23 mouse cellular contexts compared by ENCODE assay signal in genomic region chr16:35933181-35933580, GRCm38 (mm10). TPM values are rescaled to one million over a fixed set of nuclear protein-coding genes. Genes with fewer than 3 reads are reported as not detected.
DNase-seq lines count a peak whose midpoint lies in the region; ATAC-seq and TF ChIP-seq lines count a peak whose summit lies in the region.
"Had no signal": no experiment of that assay in that cellular context is flagged by ENCODE, and none has a peak within 500 bp of the region (broad histone marks: within the 10 kb centered on the region; RNA-seq: fewer than 3 reads in every experiment).

No protein-coding gene starts in this region.

- peaks cover 65% of the 10 kb centered on the region for H3K36me3 ChIP-seq in liver, postnatal 0 days (replicated peaks; ENCODE audit: insufficient read depth, low read length)
- no peaks in the 10 kb centered on the region for H3K36me3 ChIP-seq in midbrain, postnatal 0 days (ENCODE audit: insufficient read depth, low read length)
- H3K36me3 ChIP-seq: embryonic facial prominence, embryonic 13.5 days; embryonic facial prominence, embryonic 15.5 days; forebrain, embryonic 12.5 days; forebrain, embryonic 15.5 days had no signal

- no peak for TF ChIP-seq EP300 in liver, postnatal 0 days (IDR thresholded peaks at IDR 0.05; ENCODE audit: low read depth)

- TF ChIP-seq CTCF in liver, postnatal 0 days (IDR thresholded peaks at IDR 0.05; ENCODE audit: low read depth) = no peak
- no peak for TF ChIP-seq CTCF in midbrain, postnatal 0 days (IDR thresholded peaks at IDR 0.05)

- 83% methylated on average over 10 of the region's 10 CpGs for WGBS in liver, postnatal 0 days (ENCODE audit: insufficient replicate concordance)
- WGBS in midbrain, postnatal 0 days = 89% methylated on average over 10 of the region's 10 CpGs

- no peak overlapping the region for H3K4me3 ChIP-seq in liver, postnatal 0 days (ENCODE audit: low read depth, low read length)
- no peak overlapping the region for H3K4me3 ChIP-seq in brown adipose tissue, adult 24 weeks (ENCODE audit: insufficient read depth, low read depth, low read length)
- no peak overlapping the region for H3K4me3 ChIP-seq in midbrain, postnatal 0 days (ENCODE audit: low read depth, low read length)
- H3K4me3 ChIP-seq: embryonic facial prominence, embryonic 13.5 days; embryonic facial prominence, embryonic 15.5 days; erythroblast, embryonic 14.5 days; forebrain, embryonic 10.5 days; forebrain, embryonic 12.5 days; forebrain, embryonic 15.5 days had no signal

- DNase-seq in heart, adult 11 months = peak; percentile 42
- no peak for DNase-seq in heart, postnatal 10 days
- no peak for DNase-seq in liver, postnatal 0 days
- DNase-seq in liver = no peak
- peak; percentile 53 for DNase-seq in adipocyte (ENCODE audit: low spot score)
- DNase-seq in layer of hippocampus, postnatal 36 days = no peak
- DNase-seq in midbrain, postnatal 0 days (ENCODE audit: low spot score) = no peak
- DNase-seq: adrenal gland, postnatal 25 days; cerebellum, adult 11 months; cerebellum, adult 18-20 months; cerebellum, adult 8-10 months; cerebellum, adult 9-11 months; cerebellum, postnatal 14 days; cerebellum, postnatal 36 days; embryo, embryonic 11 days; forebrain, postnatal 0 days had no signal

- no peaks in the 10 kb centered on the region for H3K9me3 ChIP-seq in liver, postnatal 0 days (ENCODE audit: low read length)
- no peaks in the 10 kb centered on the region for H3K9me3 ChIP-seq in midbrain, postnatal 0 days (ENCODE audit: low read length)
- H3K9me3 ChIP-seq: embryonic facial prominence, embryonic 13.5 days; embryonic facial prominence, embryonic 15.5 days; forebrain, embryonic 10.5 days; forebrain, embryonic 12.5 days; forebrain, embryonic 15.5 days had no signal

- H3K4me1 ChIP-seq in liver, postnatal 0 days (ENCODE audit: insufficient read depth) = peaks cover 31% of the 10 kb centered on the region
- H3K4me1 ChIP-seq in brown adipose tissue, adult 24 weeks (ENCODE audit: control insufficient read depth, insufficient read depth, insufficient read length, low read length) = peaks cover 4% of the 10 kb centered on the region; the same call in 1 of the 2 replicates
- no peaks in the 10 kb centered on the region for H3K4me1 ChIP-seq in midbrain, postnatal 0 days (ENCODE audit: insufficient read depth, low read length)
- H3K4me1 ChIP-seq: embryonic facial prominence, embryonic 13.5 days; embryonic facial prominence, embryonic 15.5 days; forebrain, embryonic 10.5 days; forebrain, embryonic 15.5 days had no signal

- no peak overlapping the region for H3K9ac ChIP-seq in liver, postnatal 0 days (replicated peaks)
- H3K9ac ChIP-seq in midbrain, postnatal 0 days (replicated peaks; ENCODE audit: low read length, poor library complexity, severe bottlenecking) = no peak overlapping the region
- H3K9ac ChIP-seq: embryonic facial prominence, embryonic 13.5 days; embryonic facial prominence, embryonic 15.5 days; forebrain, embryonic 12.5 days; forebrain, embryonic 15.5 days; forebrain, postnatal 0 days had no signal

- no peak overlapping the region for H3K4me2 ChIP-seq in liver, postnatal 0 days (ENCODE audit: low read depth, low read length)
- H3K4me2 ChIP-seq in midbrain, postnatal 0 days (ENCODE audit: low read depth, low read length, poor library complexity, severe bottlenecking) = no peak overlapping the region
- H3K4me2 ChIP-seq: embryonic facial prominence, embryonic 13.5 days; embryonic facial prominence, embryonic 15.5 days; forebrain, embryonic 12.5 days; forebrain, embryonic 15.5 days had no signal

- intact Hi-C loops in heart, postnatal 10 days (cut with DNase I) = no loop called here

- H3K27ac ChIP-seq in liver, postnatal 0 days (ENCODE audit: low read depth) = peak overlapping the region; percentile 77
- peak overlapping the region; percentile 44 for H3K27ac ChIP-seq in brown adipose tissue, adult 24 weeks (replicated peaks; ENCODE audit: low read depth, low read length)
- no peak overlapping the region for H3K27ac ChIP-seq in midbrain, postnatal 0 days (ENCODE audit: low read depth, low read length)
- H3K27ac ChIP-seq: embryonic facial prominence, embryonic 13.5 days; embryonic facial prominence, embryonic 15.5 days; forebrain, embryonic 10.5 days; forebrain, embryonic 12.5 days; forebrain, embryonic 15.5 days had no signal

- no peaks in the 10 kb centered on the region for H3K27me3 ChIP-seq in liver, postnatal 0 days (ENCODE audit: insufficient read depth, low read length)
- H3K27me3 ChIP-seq in midbrain, postnatal 0 days (ENCODE audit: insufficient read depth, low read length) = no peaks in the 10 kb centered on the region
- H3K27me3 ChIP-seq: embryonic facial prominence, embryonic 15.5 days; forebrain, embryonic 12.5 days; forebrain, embryonic 15.5 days had no signal

- ATAC-seq in liver, postnatal 0 days = 0 out of 2 replicates have a peak, but pooled peaks have one; percentile 7
- no peak for ATAC-seq in midbrain, postnatal 0 days (ENCODE audit: low FRiP score)
- ATAC-seq: forebrain, embryonic 15.5 days; forebrain, postnatal 0 days had no signal

RNA-seq across cellular contexts. Expression of gene Parp9, which starts 5.1 kb away (rescaled TPM):
- total RNA-seq in heart, postnatal 10 days (2021) = 10 to 100 TPM; 11.1 to 14.4 TPM
- polyA plus RNA-seq in liver, postnatal 0 days (2015; fragmentation: Nextera tagmentation; extraction: Ambion mirVana) = 21.8 and 23.4 TPM in 2 replicates
- polyA plus RNA-seq in brown adipose tissue, adult 24 weeks (2012; ENCODE audit: insufficient read depth, insufficient read length, missing spikeins) = 11.6 and 15.7 TPM in 2 replicates
- 1 to 10 TPM; 3.2 to 3.3 TPM for total RNA-seq in layer of hippocampus, postnatal 36 days (2021)
- 3.0 and 4.3 TPM in 2 replicates for total RNA-seq in midbrain, postnatal 0 days (2014; rRNA removed)
- polyA plus RNA-seq in midbrain, postnatal 0 days (2015; fragmentation: Nextera tagmentation; extraction: Ambion mirVana) = 1.9 and 3.3 TPM in 2 replicates

RNA-seq across cellular contexts. Expression of gene Dtx3l, which starts 5.8 kb away (rescaled TPM):
- total RNA-seq in heart, postnatal 10 days (2021) = 10 to 100 TPM in 1 of 2 experiments, 1 to 10 TPM in 1; 9.3 to 12.7 TPM
- 15.8 and 16.3 TPM in 2 replicates for polyA plus RNA-seq in liver, postnatal 0 days (2015; fragmentation: Nextera tagmentation; extraction: Ambion mirVana)
- polyA plus RNA-seq in brown adipose tissue, adult 24 weeks (2012; ENCODE audit: insufficient read depth, insufficient read length, missing spikeins) = 6.1 and 6.3 TPM in 2 replicates
- 1 to 10 TPM; 4.3 to 4.4 TPM for total RNA-seq in layer of hippocampus, postnatal 36 days (2021)
- 1.9 and 2.3 TPM in 2 replicates for total RNA-seq in midbrain, postnatal 0 days (2014; rRNA removed)
- 0.93 and 1.2 TPM in 2 replicates for polyA plus RNA-seq in midbrain, postnatal 0 days (2015; fragmentation: Nextera tagmentation; extraction: Ambion mirVana)

RNA-seq across cellular contexts. Expression of gene Kpna1, which starts 45.4 kb away (rescaled TPM):
- total RNA-seq in heart, postnatal 10 days (2021) = 100 to 1,000 TPM in 1 of 2 experiments, 10 to 100 TPM in 1; 96.9 to 104 TPM
- polyA plus RNA-seq in liver, postnatal 0 days (2015; fragmentation: Nextera tagmentation; extraction: Ambion mirVana) = 14.8 and 17.6 TPM in 2 replicates
- 20.4 and 28.2 TPM in 2 replicates for polyA plus RNA-seq in brown adipose tissue, adult 24 weeks (2012; ENCODE audit: insufficient read depth, insufficient read length, missing spikeins)
- 100 to 1,000 TPM; 134 to 153 TPM for total RNA-seq in layer of hippocampus, postnatal 36 days (2021)
- 68.5 and 84.4 TPM in 2 replicates for total RNA-seq in midbrain, postnatal 0 days (2014; rRNA removed)
- 56.0 and 61.6 TPM in 2 replicates for polyA plus RNA-seq in midbrain, postnatal 0 days (2015; fragmentation: Nextera tagmentation; extraction: Ambion mirVana)

Comparison
In these comparisons a context has a peak if more than half of its experiments do, and no peak if none do; other contexts are left out.
1. DNase-seq: peak in heart, adult 11 months (single experiment) and adipocyte (single experiment); none in heart, postnatal 10 days (0 of 2), liver, postnatal 0 days (single experiment), liver (single experiment), layer of hippocampus, postnatal 36 days (0 of 2) and midbrain, postnatal 0 days (single experiment).